Mouse (Mus musculus): ENCODE measurements around the gene 1810009A15Rik. TPM values are rescaled to one million over a fixed set of nuclear protein-coding genes. Genes with fewer than 3 reads are reported as not detected.
"Not testable (repeated sequence)": the region's sequence is repeated elsewhere in the genome, so short reads cannot be mapped to it uniquely, and the experiment has no call there.

The 1810009A15Rik gene
- total RNA-seq, 2 experiments from 2014 or later, result 16.6 to 23.0 TPM

DNA sequence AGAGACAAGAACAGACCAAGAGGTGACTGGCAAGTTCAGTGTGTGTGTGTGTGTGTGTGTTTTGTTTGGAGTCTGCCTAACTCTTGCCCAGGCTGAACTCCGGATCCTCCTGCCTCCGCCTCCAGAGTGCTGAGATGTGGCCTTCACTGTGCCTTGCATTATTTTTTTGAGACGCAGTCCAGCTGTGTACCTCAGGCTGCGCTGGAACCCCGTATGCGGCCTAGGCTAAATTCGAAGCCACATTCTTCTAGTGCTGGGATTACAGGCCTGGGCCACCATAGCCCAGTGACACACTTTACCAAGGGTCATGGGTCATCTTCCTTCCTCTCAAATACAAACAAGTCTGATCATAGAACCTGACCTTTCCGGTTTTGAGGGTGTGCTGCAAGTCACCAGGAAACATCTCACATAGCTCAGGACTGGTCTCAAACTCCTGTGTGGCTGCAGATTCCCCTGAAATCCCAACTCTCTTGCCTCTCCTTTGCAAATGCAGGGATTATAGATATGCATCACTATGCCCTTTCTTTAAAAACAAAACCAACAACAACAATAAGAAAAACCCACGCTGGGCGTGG is 16.3 kb upstream of the 1810009A15Rik start:
- no peak for DNase-seq
- intact Hi-C loops (cut with DNase I), result no loop called here

DNA sequence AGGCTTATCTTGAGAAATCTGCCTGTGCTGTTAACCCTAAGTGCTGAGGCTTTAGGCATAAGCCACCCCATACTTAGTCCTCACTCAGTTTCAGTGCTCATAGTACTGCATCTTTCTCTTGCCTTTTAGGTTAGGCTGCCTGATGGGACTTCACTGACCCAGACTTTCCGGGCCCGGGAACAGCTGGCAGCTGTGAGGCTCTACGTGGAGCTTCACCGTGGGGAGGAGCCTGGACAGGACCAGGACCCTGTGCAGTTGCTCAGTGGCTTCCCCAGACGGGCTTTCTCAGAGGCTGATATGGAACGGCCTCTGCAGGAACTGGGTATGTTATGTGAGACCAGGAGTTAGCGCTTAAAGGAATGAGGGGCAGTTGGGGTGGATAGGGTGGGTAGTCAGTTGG is 13.6 kb upstream of the 1810009A15Rik start:
- intact Hi-C loops (cut with DNase I), result no loop called here
- no peak for DNase-seq

DNA sequence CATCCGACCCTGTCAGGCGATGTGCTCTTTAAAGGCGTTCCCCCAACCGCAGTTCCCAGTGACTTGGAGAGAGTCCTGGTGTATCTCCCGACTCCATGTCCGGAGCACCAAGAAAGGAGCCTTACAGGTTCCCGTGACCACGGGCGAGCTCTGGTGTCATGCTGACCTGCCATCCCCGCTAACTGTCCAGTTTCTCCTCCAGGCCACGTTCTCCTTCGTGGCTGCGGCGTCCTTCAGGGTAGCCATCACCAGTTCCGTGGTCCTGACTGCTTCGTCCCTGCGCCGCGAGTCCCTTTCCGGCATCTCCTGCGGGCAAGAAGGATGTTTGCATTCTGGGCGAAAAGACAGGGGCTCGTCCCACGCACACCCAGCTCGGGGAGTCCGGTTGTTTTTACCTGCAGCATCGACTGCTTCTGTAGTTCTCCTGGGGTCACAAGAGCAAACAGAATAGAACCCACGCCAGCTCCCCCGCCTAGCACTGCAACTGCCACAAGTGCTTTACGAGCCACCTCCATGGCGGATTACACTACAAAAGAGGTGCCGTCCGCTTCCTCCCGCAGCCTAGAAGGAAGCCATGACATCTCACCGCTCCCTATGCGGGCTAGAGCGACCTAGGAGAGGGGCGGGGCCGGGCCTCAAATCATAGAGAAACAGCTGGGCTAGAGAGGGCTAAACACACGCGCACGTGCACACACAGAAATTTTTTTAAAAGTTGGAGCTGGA is 8.2 kb upstream of the 1810009A15Rik start, which contains the start of gene Uqcc3:
Gene Uqcc3, minus strand, starts transcription at position 613 of the 723 bp plus-strand sequence.
- intact Hi-C loops (cut with DNase I), result no loop called here
- DNase-seq, result peak; percentile 92 to 94

DNA sequence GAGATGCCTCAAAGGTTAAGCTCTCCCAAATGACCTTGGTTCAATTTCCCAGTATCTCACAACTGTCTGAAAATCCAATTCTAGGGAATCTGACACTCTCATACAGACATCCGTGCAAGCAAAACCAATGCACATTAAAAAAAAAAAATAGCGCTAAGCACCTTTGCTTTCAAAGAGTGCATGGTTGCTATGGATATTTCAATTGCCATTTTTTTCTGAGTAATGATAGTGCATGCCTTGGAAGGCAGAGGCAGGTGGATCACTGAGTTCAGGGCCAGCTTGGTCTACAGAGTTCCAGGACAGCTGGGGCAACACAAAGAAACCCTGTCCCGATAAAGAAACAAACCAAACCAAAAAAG is 7.6 kb upstream of the 1810009A15Rik start:
- no peak for DNase-seq
- intact Hi-C loops (cut with DNase I), result no loop called here

DNA sequence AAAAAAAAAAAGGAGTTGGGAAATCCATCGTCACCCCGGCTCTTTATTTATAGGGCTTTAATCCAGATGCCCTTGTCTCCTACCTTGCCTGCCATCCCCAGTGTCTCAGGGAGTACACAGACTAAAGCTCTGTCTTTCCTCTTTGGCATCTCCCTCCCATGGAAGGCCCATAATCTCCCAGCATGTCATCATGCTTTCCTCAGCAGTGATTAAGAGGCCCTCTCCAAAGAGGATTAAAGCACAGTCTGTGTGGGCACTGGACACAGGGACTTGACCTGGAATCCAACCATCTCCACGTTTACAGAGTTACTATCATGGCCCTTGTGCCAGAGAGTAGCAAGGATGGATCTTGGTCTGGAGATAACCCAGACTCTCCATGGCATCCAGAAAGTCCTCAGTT is 5.0 kb upstream of the 1810009A15Rik start, which contains the start of the genes Lbhd1 and Gm49403:
Gene Lbhd1, plus strand, starts transcription at position 117 of the 400 bp plus-strand sequence.
Gene Gm49403, plus strand, starts transcription at position 315 of the 400 bp plus-strand sequence.
- intact Hi-C loops (cut with DNase I), result no loop called here
- no peak for DNase-seq

DNA sequence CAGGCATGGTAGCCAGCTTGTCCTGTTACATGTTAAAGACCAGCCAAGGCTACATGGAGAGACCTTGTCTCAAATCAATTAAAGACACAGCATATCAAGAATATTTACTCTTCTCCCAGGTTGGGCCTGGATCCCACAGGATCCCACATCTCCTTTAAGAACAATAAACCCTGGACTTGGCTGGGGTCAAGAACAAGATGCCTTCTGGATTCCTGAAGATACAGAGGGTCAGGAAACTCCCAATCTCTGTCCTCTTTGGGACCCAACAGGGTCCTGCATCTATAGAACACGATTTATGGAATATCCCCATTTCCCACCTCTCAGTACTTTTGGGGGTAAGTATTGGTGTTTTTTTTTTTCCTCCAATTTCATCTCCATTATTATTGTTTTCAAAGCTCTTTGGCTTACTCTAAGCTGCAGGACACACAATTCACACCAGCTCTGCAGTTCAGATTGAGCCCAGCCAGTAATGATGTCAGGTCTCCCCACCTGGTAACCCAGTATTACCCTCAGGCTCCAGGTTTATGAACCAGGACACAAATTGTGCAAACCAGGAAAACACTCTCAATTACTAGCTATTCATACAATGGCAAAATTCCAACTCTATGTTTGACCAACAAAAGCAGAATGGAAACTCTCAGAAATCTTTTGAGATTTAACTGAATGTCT is 1.6 kb upstream of the 1810009A15Rik start:
- no peak for DNase-seq
- intact Hi-C loops (cut with DNase I), result no loop called here

DNA sequence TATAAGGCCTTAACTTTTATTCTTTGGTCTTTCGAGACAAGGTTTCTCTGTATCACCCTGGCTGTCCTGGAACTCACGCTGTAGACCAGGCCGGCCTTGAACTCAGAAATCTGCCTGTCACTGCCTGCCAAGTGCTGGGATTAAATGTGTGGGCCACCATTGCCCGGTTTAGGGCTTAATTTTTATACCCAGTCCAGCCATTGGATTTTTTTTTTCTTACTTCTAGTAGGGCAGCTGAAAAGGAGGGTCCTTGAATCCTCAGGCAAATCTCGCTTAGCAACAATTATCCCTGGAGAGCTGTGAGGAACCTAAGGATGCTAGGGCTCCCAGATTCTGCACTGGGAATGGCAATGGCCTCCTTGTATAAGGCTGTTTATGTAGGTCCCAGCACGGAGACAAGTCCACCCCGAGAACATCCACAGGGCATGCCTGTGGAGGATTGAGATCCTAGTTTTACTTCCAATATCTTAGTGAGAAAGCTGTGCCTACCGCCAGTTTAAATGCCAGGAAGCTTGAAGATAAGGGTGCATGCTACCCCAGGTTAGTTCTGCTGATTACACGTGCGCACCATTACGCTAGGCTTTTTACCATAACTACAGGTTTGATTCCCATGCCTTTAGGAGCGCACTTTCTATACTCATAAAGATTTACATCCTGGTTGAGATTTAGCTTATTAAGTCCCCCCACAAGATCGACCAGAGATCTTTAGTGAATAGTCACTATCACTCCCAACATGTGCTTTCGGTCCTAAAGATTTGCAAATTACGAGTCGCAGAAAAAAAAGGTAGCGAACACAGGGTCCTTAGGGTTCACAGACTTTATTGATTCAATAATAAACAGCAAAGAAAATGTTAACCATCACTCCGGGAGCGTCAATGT is 829 bp upstream of the 1810009A15Rik start:
- intact Hi-C loops (cut with DNase I), result no loop called here
- no peak for DNase-seq

DNA sequence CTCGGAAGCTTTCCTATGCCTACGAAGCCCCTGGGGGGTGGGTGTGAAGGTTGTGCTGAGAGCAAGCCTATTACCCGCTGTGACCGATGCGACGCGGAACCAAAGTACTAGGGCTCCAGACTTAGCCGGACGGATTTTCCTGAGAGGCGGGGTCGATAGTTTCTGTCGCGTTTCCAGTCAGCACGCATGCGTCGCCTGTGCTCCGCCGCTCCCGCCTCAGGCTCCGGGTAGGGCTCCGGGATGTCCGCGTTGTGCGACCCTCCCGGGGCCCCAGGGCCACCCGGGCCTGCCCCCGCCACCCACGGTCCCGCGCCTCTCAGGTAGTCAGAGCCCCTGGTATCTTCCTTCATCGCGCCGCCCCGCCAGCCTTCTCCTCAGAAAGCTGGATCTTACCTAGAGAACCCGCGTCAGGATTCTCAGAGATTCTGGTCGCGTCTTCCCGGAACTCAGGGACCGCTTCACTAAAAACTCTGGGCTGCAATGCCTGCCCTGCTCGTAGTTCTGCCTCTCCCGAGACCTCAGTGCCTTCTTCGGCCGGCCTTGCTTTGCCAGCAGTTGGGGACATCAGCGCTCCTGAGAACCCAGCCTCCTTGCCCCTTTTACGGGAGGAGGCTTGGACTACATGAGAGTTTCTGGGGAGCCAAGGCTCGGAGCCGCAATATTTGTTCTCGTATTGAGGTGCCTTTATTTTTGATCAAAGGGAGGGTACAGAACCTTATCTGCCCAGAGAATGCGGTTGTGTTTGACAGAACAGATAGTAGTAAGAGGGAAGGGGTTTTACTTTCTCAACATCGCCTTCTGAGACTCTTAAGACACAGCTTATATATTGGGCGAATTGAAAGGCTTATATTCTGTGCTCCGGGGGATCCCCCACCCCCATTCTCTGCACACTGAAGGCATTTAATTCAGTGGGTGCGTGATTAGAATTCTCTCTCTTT is 4.4 kb downstream of the 1810009A15Rik start, which contains the start of gene Ints5:
Gene Ints5, plus strand, starts transcription at position 177 of the 938 bp plus-strand sequence.
- DNase-seq, result peak; percentile 91 to 92
- intact Hi-C loops (cut with DNase I), result no loop called here

DNA sequence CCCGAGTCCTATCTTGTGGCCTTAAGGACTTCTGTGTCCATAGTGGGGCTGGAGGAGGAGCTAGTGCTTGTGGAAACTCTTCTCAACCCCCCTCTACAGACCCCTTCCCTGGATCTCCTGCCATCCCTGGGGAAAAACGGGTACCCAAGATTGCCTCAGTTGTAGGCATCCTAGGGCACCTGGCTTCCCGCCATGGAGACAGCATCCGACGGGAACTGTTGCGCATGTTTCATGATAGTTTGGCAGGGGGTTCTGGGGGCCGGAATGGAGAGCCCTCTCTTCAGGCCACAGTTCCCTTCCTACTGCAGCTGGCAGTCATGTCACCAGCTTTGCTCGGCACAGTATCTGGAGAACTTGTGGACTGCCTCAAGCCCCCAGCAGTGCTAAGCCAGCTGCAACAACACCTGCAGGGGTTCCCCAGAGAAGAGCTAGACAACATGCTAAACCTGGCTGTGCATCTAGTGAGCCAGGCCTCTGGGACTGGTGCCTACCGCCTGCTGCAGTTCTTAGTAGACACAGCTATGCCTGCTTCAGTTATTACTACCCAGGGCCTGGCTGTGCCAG is 6.8 kb downstream of the 1810009A15Rik start:
- no peak for DNase-seq
- intact Hi-C loops (cut with DNase I), result no loop called here

DNA sequence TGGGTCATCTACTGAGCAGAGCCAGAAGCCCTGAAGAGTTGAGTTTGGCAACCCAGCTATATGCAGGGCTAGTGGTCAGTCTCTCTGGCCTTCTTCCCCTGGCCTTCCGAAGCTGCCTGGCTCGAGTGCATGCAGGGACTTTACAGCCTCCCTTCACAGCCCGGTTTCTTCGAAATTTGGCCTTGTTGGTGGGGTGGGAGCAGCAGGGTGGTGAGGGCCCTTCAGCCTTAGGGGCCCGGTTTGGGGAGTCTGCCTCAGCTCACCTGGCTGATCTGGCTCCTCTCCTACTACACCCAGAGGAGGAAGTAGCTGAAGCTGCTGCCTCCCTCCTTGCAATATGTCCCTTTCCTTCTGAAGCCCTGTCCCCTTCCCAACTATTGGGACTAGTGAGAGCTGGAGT is 7.6 kb downstream of the 1810009A15Rik start:
- DNase-seq; intact Hi-C loops (cut with DNase I): not testable (repeated sequence)

DNA sequence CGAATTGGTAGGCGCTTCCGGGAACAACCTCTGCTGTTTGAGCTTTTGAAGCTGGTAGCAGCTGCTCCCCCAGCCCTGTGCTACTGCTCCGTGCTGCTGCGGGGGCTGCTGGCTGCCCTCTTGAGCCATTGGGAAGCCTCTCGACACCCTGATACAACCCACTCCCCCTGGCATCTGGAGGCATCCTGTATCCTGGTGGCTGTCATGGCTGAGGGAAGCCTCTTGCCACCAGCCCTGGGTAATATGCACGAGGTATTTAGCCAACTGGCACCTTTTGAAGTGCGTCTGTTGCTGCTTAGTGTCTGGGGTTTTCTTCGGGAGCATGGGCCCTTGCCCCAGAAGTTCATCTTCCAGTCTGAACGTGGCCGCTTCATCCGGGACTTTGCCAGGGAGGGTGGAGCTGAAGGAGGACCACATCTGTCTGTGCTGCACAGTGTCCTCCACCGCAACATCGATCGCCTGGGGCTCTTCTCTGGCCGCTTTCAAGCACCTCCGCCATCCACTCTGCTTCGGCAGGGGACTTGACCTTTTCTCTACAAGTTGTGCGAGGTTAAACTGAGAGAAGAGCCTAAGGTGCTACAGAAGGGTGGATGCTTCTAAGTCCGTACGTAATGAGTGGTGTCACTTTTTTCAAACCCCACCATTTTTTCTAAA is 8.7 kb downstream of the 1810009A15Rik start:
- intact Hi-C loops (cut with DNase I), result not testable (repeated sequence)
- DNase-seq, result peak; percentile 60 to 72

DNA sequence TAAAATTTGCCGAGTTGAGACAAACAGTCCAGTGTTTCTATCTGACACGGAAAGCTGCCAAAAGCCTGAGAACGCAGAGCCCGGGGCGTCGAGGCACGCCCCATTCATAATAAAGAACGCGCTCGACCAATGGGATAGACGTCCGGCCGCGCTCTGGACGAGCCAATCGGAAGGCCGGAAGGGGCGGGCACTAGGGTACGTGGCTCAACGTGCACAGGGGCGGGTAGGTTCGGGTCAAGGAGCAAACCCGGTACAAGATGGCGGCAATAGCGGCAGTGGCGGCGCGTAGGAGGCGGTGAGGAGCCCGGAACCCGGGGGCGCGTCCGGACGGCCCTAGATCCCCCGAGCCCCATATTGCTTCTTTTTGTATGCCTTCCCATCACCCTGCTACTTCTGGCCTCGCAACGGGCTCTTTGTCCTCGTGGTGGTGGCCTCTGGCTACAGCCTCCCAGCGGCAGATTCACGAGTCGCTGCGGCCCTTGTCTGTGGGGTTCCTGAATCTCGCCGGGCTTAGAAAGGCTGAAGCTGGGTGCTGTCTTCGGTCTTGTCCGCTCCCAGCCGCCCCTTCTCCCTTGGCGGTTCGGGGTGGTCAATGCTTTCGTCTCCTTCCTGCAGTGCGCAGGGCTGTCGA is 9.3 kb downstream of the 1810009A15Rik start, which contains the start of gene Ganab:
Gene Ganab, plus strand, starts transcription at position 207 of the 631 bp plus-strand sequence.
- DNase-seq, result peak; percentile 96 to 98
- intact Hi-C loops (cut with DNase I), result no loop called here

DNA sequence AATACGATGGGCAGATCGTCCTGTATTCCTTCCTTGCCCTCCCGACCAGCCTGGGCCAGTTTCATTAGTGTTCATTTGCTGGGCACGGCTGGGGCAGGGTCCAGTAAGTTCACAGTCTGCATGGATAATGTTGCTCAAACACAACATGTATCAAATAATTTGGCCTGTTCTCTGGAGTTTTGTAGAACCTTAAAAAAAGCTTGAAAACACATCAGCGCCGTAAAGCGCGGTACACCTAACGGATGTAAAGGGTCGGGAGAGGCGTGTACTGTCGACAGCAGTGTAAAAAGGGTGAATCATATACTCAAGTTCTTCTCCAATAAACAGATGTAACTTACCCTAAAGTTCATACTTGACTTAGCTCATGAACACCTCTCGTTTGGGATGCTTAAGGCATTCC is 9.9 kb downstream of the 1810009A15Rik start:
- intact Hi-C loops (cut with DNase I), result no loop called here
- DNase-seq, result no peak

DNA sequence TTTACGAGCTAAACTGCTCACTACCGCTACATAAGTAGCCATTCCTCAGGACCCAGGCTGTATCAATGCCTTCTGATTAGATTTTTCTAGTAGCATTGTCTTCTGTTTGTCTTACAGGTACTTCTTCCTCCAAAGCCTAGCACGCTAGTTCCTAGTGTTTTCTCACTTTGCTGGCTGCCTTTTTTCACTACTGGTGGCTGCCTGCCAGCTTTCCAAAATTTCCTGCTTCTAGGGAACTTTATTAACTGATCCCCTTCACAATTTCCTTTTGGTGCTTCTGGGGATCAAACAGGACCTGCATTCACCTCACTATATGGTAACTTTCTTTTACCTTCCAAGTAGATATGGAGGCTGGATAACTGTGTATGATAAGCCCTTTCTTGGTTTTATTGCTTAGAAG is 10.4 kb downstream of the 1810009A15Rik start:
- DNase-seq, result no peak
- intact Hi-C loops (cut with DNase I), result no loop called here

DNA sequence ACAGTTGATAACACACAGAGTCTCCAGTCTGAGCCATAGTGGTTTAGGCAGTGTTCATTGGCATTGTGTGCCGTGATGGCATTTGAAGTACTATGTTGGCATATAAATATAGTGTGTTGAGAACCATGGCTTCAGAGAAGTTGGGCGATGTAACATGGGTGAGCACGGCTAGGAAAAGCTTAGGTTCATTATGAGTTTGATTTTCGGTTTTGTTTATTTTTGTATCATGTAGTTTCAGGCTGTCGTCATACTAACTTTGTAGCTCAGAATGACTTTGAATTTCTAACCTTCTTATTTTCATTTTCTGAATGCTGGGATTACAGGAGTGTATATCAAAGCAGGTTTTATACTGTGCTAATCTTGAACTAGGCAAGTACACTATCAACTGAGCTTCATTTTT is 14.8 kb downstream of the 1810009A15Rik start:
- intact Hi-C loops (cut with DNase I), result no loop called here
- no peak for DNase-seq

DNA sequence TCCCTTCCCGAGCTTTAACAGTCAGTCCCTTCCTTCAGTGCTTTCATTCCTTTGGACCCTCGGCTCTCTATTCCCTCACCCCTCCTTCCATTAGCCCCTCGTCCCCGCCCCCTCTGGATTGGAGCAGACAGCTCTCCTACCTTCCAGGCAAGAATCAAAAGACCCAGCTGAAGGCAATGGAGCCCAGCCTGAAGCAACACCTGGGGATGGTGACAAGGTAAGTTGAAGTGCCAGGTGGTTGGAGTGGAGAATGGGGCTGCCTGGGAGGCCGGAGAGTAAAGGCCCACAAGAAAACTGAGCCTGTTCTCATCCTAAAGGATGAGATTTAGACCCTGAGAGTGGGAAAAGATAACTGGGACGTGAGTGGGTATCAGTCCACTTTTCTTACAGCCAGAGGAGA is 19.9 kb downstream of the 1810009A15Rik start:
- intact Hi-C loops (cut with DNase I), result no loop called here
- no peak for DNase-seq

DNA sequence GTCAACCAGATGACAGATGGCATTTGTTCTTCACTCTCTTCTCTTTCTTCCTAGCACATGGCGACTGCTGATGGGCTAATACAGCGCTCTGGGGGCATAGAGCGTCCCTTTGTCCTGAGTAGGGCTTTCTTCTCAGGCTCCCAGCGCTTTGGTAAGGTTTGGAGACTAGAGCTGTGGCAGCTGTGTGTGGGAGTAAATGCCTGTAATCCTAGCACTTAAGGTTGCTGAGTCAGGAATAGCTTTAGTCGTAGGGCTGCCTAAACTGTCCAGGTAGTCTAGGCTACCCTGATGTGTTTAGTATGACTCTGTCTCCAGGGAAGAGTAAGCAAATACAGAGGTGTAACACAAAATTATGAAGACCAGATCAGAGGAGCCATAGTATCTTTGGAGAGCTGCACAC is 23.2 kb downstream of the 1810009A15Rik start:
- intact Hi-C loops (cut with DNase I), result no loop called here
- DNase-seq, result no peak

DNA sequence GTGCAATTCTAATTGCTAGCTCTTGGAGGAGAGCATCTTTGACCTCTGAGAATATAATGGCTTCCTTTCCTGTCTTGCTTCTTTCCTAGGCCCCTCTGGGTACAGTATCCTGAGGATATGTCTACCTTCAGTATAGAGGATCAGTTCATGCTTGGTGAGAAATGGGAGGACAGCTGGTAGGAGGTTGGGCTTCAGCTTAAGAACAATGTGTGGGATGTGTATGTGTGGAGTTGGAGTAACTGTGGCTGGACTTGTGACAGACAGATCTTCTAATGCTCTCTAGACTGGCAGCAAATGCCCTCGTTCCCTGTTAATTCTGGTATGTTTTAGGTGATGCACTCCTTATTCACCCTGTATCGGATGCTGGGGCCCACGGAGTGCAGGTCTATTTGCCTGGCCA is 25.6 kb downstream of the 1810009A15Rik start:
- DNase-seq, result no peak
- intact Hi-C loops (cut with DNase I), result no loop called here
